Mouse (Mus musculus) liver, embryonic 11.5 days (tissue): ENCODE measurements around the gene Plppr2. TPM values are rescaled to one million over a fixed set of nuclear protein-coding genes. Genes with fewer than 3 reads are reported as not detected.
A peak's percentile ranks its signal among the peaks of the same experiment; 100 is the strongest.

Experiments
- ATAC-seq: fragments of 200-750 bp; cut with Nextera tagmentation; replicated peaks from 2 replicates; pipeline ENCODE4 v1.8.0; 2017; ENCODE audit warnings: moderate number of reproducible peaks, mild to moderate bottlenecking, moderate TSS enrichment, moderate library complexity; ENCODE audit not compliant: low FRiP score
- DNase-seq: peaks from one replicate; pipeline ENCODE4 v3.0.0-alpha.2; 2017; ENCODE audit warnings: low spot score
- H3K27ac ChIP-seq: fragments of 300-500 bp; sonication (generic); 2 replicates; pipeline ENCODE4 v1.5.1; 2014; ENCODE audit warnings: mild to moderate bottlenecking, low read depth, low read length, control low read depth
- H3K27me3 ChIP-seq: fragments of 300-500 bp; sonication (generic); replicated peaks from 2 replicates; pipeline ENCODE4 v1.6.1; 2014; ENCODE audit warnings: low read length, mixed read lengths; ENCODE audit not compliant: control insufficient read depth, insufficient read depth
- H3K36me3 ChIP-seq: fragments of 300-500 bp; sonication (generic); 2 replicates; pipeline ENCODE4 v1.6.1; 2014; ENCODE audit warnings: mild to moderate bottlenecking, low read length, moderate library complexity, mixed read lengths; ENCODE audit not compliant: control insufficient read depth, insufficient read depth
- H3K4me1 ChIP-seq: fragments of 300-500 bp; sonication (generic); replicated peaks from 2 replicates; pipeline ENCODE4 v1.6.1; 2014; ENCODE audit warnings: low read length, mixed read lengths; ENCODE audit not compliant: control insufficient read depth, insufficient read depth
- H3K4me2 ChIP-seq: fragments of 300-500 bp; sonication (generic); 2 replicates; pipeline ENCODE4 v1.6.1; 2014; ENCODE audit warnings: mild to moderate bottlenecking, control low read depth, moderate library complexity
- H3K4me3 ChIP-seq: fragments of 300-500 bp; sonication (generic); 2 replicates; pipeline ENCODE4 v1.5.1; 2014; ENCODE audit warnings: low read depth, low read length, control low read depth
- H3K9ac ChIP-seq: fragments of 300-500 bp; sonication (generic); 2 replicates; pipeline ENCODE4 v1.6.1; 2014; ENCODE audit warnings: low read depth, low read length, control low read depth
- H3K9me3 ChIP-seq: fragments of 300-500 bp; sonication (generic); 2 replicates; pipeline ENCODE4 v1.6.1; 2016; ENCODE audit warnings: low read length, inconsistent platforms, mixed read lengths; ENCODE audit not compliant: control insufficient read depth
- WGBS: fragments of 180-500 bp; shearing (Covaris S2); extraction: QIAGEN DNeasy Blood & Tissue Kit; methylation state at CpG from one replicate; pipeline ENCODE4 v1.1.7; 2014; 5-methylcytosine and 5-hydroxymethylcytosine counted together
- polyA plus RNA-seq: library from polyadenylated mRNA; unstranded; fragments of >200 nt; fragmentation: Nextera tagmentation; extraction: Ambion mirVana; gene quantifications from 2 replicates; pipeline ENCODE4 v1.2.1, GENCODE M21; 2014

The Plppr2 gene
- polyA plus RNA-seq, 1 experiment from 2014 or later: 7.2 TPM

GRCm38 (mm10) chr9:21938234-21938855 lies 1.5 kb downstream of the Plppr2 start:
- H3K4me1 ChIP-seq: peaks cover 10% of the 10 kb centered on the region
- peaks cover under 1% of the 10 kb centered on the region; the same call in 1 of the 2 replicates for H3K27me3 ChIP-seq
- H3K9me3 ChIP-seq: no peaks in the 10 kb centered on the region
- WGBS: 77% methylated on average over 4 of the region's 4 CpGs
- no peak for ATAC-seq
- H3K36me3 ChIP-seq: no peaks in the 10 kb centered on the region
- no peak overlapping the region for H3K4me2 ChIP-seq
- no peak overlapping the region for H3K27ac ChIP-seq
- no peak for DNase-seq
- H3K4me3 ChIP-seq: no peak overlapping the region
- H3K9ac ChIP-seq: no peak overlapping the region

DNA sequence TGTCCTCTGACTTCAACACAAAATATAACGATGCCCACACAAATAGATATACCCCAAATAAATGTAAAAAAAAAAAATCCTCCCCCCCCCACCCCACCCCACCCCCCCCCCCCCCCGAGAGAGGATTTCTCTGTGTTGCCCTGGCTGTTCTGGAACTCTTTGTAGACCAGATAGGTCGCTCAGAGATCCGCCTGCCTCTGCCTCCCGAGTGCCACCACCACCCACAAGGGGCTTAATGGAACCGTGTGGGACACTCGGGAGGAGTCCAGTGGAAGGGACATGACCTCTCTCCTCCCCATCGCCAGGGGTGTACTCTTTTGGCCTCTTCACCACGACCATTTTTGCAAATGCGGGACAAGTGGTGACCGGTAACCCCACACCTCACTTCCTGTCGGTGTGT lies 6.2 kb downstream of the Plppr2 start:
- Histone ChIP-seq H3K4me1 (peaks cover 13% of the 10 kb centered on the region), H3K27me3 (peaks cover 16% of the 10 kb centered on the region), H3K4me2 (no peak overlapping the region), H3K4me3 (no peak overlapping the region), H3K27ac (no peak overlapping the region), H3K36me3 (no peaks in the 10 kb centered on the region), H3K9ac (no peak overlapping the region), H3K9me3 (no peaks in the 10 kb centered on the region)
- WGBS: 66% methylated on average over 12 of the region's 12 CpGs
- ATAC-seq (no peak), DNase-seq (no peak)

DNA sequence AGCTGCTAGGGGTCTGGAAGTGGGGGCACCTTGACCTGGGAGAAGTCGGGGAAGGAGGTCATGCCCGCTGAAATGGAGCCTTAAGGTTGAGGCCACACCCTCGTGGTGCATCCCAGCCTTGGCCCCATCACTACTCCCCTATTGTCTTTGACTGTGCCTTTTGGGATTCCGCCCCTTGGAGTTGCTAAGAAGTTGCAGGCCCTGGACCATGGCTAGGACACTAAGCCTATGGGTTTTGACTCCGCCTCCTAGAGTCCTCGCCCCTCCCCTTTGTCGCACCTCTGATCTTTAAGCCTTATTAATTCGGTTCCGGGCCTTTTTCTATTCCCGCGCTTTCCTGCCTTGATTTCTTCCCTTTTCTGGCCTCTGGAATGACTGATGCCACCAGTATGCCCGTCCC lies 6.8 kb downstream of the Plppr2 start:
- DNase-seq (no peak), ATAC-seq (no peak)
- no peak overlapping the region for H3K9ac ChIP-seq
- no peaks in the 10 kb centered on the region for H3K9me3 ChIP-seq
- peaks cover 13% of the 10 kb centered on the region for H3K4me1 ChIP-seq
- 38% methylated on average over 12 of the region's 12 CpGs for WGBS
- no peak overlapping the region for H3K4me2 ChIP-seq
- peaks cover 19% of the 10 kb centered on the region for H3K27me3 ChIP-seq
- no peak overlapping the region for H3K4me3 ChIP-seq
- no peaks in the 10 kb centered on the region for H3K36me3 ChIP-seq
- no peak overlapping the region for H3K27ac ChIP-seq

DNA sequence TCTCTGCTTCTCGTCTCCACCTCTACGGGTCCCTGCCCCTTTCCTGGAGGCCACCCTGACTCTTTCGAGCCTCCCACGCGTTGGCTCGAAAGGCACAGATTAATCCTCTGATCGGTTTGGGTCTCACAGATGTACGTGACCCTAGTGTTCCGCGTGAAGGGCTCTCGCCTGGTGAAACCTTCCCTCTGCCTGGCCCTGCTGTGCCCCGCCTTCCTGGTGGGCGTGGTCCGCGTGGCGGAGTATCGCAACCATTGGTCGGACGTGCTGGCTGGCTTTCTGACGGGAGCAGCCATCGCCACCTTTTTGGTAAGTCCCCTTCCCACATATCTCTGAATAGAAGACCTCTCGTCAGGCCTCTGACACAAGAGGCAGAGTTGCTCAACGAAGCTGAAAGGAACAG lies 7.4 kb downstream of the Plppr2 start:
- Histone ChIP-seq H3K36me3 (no peaks in the 10 kb centered on the region), H3K4me1 (peaks cover 13% of the 10 kb centered on the region), H3K27ac (no peak overlapping the region), H3K4me2 (peak overlapping the region; percentile 43), H3K9ac (no peak overlapping the region), H3K9me3 (no peaks in the 10 kb centered on the region), H3K4me3 (no peak overlapping the region), H3K27me3 (peaks cover 20% of the 10 kb centered on the region)
- ATAC-seq (no peak), DNase-seq (no peak)
- WGBS: 17% methylated on average over 23 of the region's 23 CpGs

DNA sequence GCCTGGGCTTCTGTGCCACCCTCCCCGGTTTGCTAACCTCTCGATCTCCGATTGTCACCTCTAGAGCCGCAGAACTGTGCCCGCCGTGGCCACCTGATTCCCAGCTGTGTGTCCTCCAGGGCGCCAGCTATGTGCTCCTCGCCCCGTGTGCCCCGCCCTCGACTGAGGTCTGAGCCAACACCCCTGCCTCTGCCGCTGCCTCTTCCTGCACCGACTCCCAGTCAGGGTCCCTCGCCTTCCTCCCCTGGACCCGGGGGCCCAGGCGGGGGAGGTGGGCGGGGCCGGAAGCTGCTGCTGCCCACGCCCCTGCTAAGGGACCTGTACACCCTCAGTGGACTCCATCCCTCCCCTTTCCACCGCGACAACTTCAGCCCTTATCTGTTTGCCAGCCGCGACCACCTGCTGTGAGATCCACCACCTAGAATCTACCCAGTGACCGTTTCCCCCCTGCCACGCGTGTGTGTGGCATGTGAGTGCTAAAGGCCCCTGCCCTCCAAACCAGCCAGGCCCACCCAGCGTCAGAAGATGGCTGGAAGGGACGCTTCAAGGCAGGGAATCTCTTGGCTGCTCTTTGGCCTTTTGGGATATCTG lies 10.8 kb downstream of the Plppr2 start:
- Histone ChIP-seq H3K9me3 (no peaks in the 10 kb centered on the region), H3K4me2 (peak overlapping the region; percentile 64), H3K36me3 (no peaks in the 10 kb centered on the region), H3K9ac (no peak overlapping the region), H3K4me1 (peaks cover 13% of the 10 kb centered on the region), H3K27ac (no peak overlapping the region), H3K4me3 (peak overlapping the region; percentile 26; the same call in 1 of the 2 replicates), H3K27me3 (peaks cover 21% of the 10 kb centered on the region)
- 5% methylated on average over 26 of the region's 28 CpGs for WGBS
- DNase-seq: peak; percentile 61
- peak; percentile 62 for ATAC-seq

GRCm38 (mm10) chr9:21948146-21948545 lies 11.3 kb downstream of the Plppr2 start:
- Histone ChIP-seq H3K27me3 (peaks cover 21% of the 10 kb centered on the region), H3K9ac (no peak overlapping the region), H3K4me1 (peaks cover 13% of the 10 kb centered on the region), H3K4me3 (no peak overlapping the region), H3K27ac (no peak overlapping the region), H3K9me3 (no peaks in the 10 kb centered on the region), H3K36me3 (no peaks in the 10 kb centered on the region), H3K4me2 (peak overlapping the region; percentile 64)
- WGBS: 44% methylated on average over 8 of the region's 8 CpGs
- ATAC-seq (no peak), DNase-seq (no peak)

GRCm38 (mm10) chr9:21948790-21949189 lies 12.0 kb downstream of the Plppr2 start:
- DNase-seq: no peak
- WGBS: 58% methylated on average over 6 of the region's 6 CpGs
- H3K27ac ChIP-seq: no peak overlapping the region
- no peaks in the 10 kb centered on the region for H3K36me3 ChIP-seq
- H3K27me3 ChIP-seq: peaks cover 16% of the 10 kb centered on the region
- no peak for ATAC-seq
- H3K4me2 ChIP-seq: no peak overlapping the region
- no peak overlapping the region for H3K4me3 ChIP-seq
- H3K4me1 ChIP-seq: peaks cover 13% of the 10 kb centered on the region
- no peaks in the 10 kb centered on the region for H3K9me3 ChIP-seq
- H3K9ac ChIP-seq: no peak overlapping the region

- ATAC-seq (no peak), DNase-seq (peak; percentile 79)
- H3K27me3 ChIP-seq: peaks cover 13% of the 10 kb centered on the region
- 14% methylated on average over 11 of the region's 11 CpGs for WGBS
- no peak overlapping the region for H3K27ac ChIP-seq
- H3K9ac ChIP-seq: no peak overlapping the region
- peaks cover 13% of the 10 kb centered on the region for H3K4me1 ChIP-seq
- no peaks in the 10 kb centered on the region for H3K9me3 ChIP-seq
- H3K4me3 ChIP-seq: no peak overlapping the region
- no peak overlapping the region for H3K4me2 ChIP-seq
- H3K36me3 ChIP-seq: no peaks in the 10 kb centered on the region
Measured at GRCm38 (mm10) chr9:21950322-21950721, 13.5 kb downstream of the Plppr2 start.

DNA sequence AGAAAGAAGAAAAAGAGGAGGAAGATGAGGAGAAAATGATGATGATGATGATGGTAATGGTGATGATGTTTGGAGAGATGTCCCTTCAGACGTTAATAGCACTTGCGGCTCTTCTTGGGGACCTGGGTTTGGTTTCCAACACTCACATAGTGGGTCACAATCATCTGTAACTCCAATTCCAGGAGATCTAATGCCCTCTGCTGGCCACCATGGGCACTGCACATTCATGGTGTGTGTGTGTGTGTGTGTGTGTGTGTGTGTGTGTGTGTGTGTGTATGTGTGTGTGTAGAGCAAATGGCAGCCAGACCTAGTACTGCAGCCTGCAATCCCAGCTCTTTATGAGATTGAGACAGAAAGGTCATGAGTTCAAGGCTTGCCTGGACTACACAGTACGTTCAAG lies 15.1 kb downstream of the Plppr2 start:
- H3K9ac ChIP-seq: no peak overlapping the region
- DNase-seq (no peak), ATAC-seq (no peak)
- no peak overlapping the region for H3K4me2 ChIP-seq
- H3K27me3 ChIP-seq: peaks cover 10% of the 10 kb centered on the region
- no peak overlapping the region for H3K4me3 ChIP-seq
- H3K27ac ChIP-seq: no peak overlapping the region
- H3K36me3 ChIP-seq: no peaks in the 10 kb centered on the region
- no peaks in the 10 kb centered on the region for H3K9me3 ChIP-seq
- peaks cover 13% of the 10 kb centered on the region for H3K4me1 ChIP-seq
- WGBS: 82% methylated on average over 3 of the region's 3 CpGs
